Mouse (Mus musculus): ENCODE measurements around the gene Olfr1161.
"Not testable (repeated sequence)": the region's sequence is repeated elsewhere in the genome, so short reads cannot be mapped to it uniquely, and the experiment has no call there.

Gene Olfr1161

DNA sequence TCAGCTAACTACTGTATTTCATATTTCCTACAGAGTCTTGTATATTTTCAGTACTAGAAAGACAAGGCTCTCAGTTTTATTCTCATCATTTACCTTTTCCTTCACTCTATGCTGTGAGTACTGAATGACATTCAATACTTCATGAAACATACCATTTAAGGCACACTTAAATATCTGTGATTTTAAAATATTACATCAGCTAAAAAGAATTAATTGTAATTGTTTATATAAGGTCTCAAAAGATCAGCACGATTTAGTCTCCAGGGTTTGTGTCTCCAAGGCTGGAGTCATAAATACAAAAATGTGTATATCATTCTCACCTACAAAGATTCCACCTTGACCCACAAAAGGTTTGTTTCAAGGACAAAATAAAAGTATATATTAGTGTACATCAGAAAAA lies at the start of gene Olfr1161:
Gene Olfr1161, plus strand, starts transcription at position 301 of the 400 bp plus-strand sequence.
- DNase-seq = not testable (repeated sequence)

GRCm38 (mm10) chr2:87974563-87974962 lies 48.0 kb upstream of the Olfr1161 start, which contains the start of gene Olfr74:
Olfr74 (minus strand) TSS chr2:87974663.
- DNase-seq = no peak

DNA sequence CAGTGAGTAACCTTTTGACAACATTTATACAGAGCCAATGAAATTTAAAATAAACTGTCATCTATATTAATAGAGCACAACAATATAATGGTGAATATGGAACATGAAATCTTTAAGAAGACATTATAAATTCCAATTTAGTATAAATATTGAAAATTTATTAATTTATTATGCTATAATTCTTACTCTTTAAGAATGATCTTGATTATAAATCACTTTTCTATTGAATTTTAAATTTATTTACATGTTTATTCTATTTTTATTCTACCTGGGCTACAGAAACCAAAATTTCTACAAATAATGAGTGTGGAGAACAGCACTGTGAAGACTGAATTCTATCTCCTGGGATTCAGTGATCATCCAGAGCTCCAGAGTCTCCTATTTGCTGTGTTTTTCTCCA lies 32.8 kb upstream of the Olfr1161 start, which contains the start of gene Olfr1158:
Gene Olfr1158, plus strand, starts transcription at position 301 of the 400 bp plus-strand sequence.
- no peak for DNase-seq

DNA sequence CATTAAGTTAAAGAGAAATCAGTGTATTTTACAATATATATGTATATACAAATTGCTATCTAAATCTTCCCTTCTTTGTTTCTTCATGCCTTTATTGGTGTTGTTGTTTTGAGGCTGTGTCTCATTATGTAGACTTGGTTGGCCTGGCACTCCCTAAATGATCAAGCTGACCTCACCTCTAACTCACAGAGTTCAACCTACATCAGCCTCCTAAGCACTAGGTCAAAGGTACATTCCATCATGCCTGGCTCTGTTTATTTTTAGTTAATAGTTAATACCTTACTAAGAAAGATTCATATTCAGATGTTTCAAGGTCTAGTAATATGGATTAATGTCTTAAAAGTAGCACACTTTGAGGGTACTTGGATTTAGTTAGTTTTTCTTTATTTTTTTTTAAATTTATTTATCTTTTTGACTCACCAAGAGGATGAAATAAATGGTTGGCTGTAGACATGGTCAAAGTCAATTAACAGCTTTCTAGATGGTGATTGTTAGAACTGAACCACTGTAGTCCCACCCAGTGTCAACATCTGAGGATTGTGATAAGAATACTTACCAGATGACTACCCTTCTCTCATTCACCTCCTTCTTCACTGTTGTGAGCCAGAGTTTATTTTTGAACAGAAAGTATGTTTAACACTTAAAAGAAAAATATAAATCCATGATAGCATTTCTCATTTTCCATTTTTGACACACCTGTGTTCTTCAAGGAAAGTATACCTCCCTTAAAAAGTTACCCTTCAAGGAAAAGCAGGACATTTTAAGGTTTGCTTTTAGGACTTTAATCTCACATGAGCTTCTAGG lies 14.9 kb upstream of the Olfr1161 start, which contains the start of gene Olfr1160:
Gene Olfr1160, minus strand, starts transcription at position 754 of the 804 bp plus-strand sequence.
- DNase-seq = no peak

DNA sequence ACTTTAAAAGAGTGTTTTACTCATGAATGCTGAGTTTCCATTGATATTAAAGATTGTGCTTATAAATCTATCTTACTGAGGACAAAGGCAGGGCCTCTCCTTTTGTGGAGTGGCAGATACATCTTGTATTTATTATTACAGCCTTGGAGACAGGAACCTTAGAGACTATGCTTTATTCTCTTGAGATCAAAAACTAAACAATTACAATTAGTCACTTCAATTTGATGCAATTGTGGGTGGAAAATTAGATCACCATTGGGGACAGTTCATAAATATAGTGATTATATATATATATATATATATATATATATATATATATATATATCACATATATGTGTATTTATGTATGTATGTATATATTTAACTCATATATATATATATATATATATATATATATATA lies 15.0 kb downstream of the Olfr1161 start, which contains the start of gene Olfr73:
Gene Olfr73, minus strand, starts transcription at position 101 of the 400 bp plus-strand sequence.
- no peak for DNase-seq

- DNase-seq = no peak
These were observed 28.5 kb downstream of the Olfr1161 start, which contains the start of gene Olfr1162 for GRCm38 (mm10) chr2:88051029-88051428. Olfr1162 (minus strand) TSS chr2:88051129.

GRCm38 (mm10) chr2:88063587-88063986 lies 41.0 kb downstream of the Olfr1161 start:
- no peak for DNase-seq

DNA sequence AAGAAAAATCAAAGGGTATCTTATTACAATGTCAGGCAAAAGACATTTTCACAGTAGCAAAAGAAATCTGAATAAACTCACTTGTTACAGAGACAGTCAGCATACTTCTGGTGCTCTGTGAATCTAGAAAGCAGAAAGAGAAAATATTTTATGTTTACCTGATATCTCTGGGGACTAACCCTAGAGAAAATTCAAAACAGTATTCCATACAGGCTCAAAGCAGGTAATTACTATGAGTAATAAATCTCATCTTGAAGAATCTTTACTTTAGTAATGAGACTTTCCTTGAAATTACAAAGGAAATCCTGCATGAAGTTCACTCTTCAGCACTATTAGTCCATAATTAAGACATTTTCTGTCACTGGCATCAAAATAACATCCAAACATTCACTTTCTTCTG lies 49.2 kb downstream of the Olfr1161 start, which contains the start of gene Olfr1163:
Gene Olfr1163, minus strand, starts transcription at position 101 of the 400 bp plus-strand sequence.
- DNase-seq = no peak
